Comparison of ENCODE assay signal across 30 mouse cellular contexts in the genomic region with DNA sequence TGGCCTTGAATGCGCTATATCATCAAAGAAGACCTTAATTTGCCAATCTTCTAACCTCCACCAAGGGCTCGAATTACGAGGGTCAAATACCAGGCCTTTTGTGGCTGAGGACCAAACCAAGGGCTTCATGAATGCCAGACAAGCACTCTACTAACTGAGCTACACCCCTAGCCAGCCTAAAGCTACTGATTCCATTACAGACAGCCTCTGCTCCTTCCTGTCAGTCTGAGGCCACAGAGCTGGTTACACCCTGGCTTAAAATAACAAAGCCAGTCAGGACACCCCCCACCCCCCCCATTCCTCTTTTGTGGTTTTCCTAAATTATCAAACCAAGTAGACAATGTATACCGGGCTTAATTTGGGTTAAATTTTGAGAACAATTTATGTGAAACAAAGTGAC. TPM values are rescaled to one million over a fixed set of nuclear protein-coding genes. Genes with fewer than 3 reads are reported as not detected.
"Had no signal": no experiment of that assay in that cellular context is flagged by ENCODE, and none has a peak within 500 bp of the region (broad histone marks: within the 10 kb centered on the region; RNA-seq: fewer than 3 reads in every experiment).

No protein-coding gene starts in this region.

- H3K9ac ChIP-seq: kidney, embryonic 15.5 days; limb, embryonic 13.5 days; liver, embryonic 12.5 days; liver, embryonic 15.5 days; lung, embryonic 15.5 days had no signal

- H3K27ac ChIP-seq: kidney, embryonic 15.5 days; limb, embryonic 10.5 days; limb, embryonic 13.5 days; liver, embryonic 12.5 days; liver, embryonic 15.5 days; lung, embryonic 15.5 days; stomach, postnatal 0 days had no signal

- H3K4me3 ChIP-seq: kidney, embryonic 15.5 days; limb, embryonic 10.5 days; limb, embryonic 13.5 days; liver, embryonic 12.5 days; liver, embryonic 15.5 days; lung, embryonic 15.5 days had no signal

- DNase-seq: kidney, adult 8-10 months; kidney, postnatal 10 days; kidney, postnatal 36 days; layer of hippocampus, adult 9-11 months; liver; lung, adult 18-20 months; lung, postnatal 10 days; lung, postnatal 4 days; midbrain, embryonic 14.5 days; right cerebral cortex, adult 18-20 months; right cerebral cortex, postnatal 14 days; right cerebral cortex, postnatal 4 days; thymus, adult 2 months; thymus, postnatal 14 days; thymus, postnatal 4 days had no signal

- H3K27me3 ChIP-seq: kidney, embryonic 15.5 days; limb, embryonic 13.5 days; liver, embryonic 12.5 days; liver, embryonic 15.5 days; lung, embryonic 15.5 days had no signal

- H3K9me3 ChIP-seq: kidney, embryonic 15.5 days; limb, embryonic 10.5 days; limb, embryonic 13.5 days; liver, embryonic 12.5 days; liver, embryonic 15.5 days; lung, embryonic 15.5 days had no signal

- H3K4me1 ChIP-seq: limb, embryonic 13.5 days; liver, embryonic 15.5 days; lung, embryonic 15.5 days had no signal

- ATAC-seq: liver, embryonic 12.5 days had no signal

RNA-seq across cellular contexts. Expression of a gene that starts 8.3 kb away (rescaled TPM):
- total RNA-seq: layer of hippocampus, postnatal 25 days; left cerebral cortex, adult 18-20 months; left cerebral cortex, postnatal 25 days; megakaryocyte-erythroid progenitor cell, adult 5-6 weeks; midbrain, postnatal 0 days had no signal
- polyA plus RNA-seq: limb, embryonic 13.5 days; midbrain, embryonic 11.5 days; midbrain, embryonic 14.5 days; midbrain, postnatal 0 days; neural tube, embryonic 11.5 days; neural tube, embryonic 14.5 days had no signal
